Mouse (Mus musculus) embryonic facial prominence, embryonic 10.5 days (tissue): ENCODE measurements around the gene Helz. TPM values are rescaled to one million over a fixed set of nuclear protein-coding genes. Genes with fewer than 3 reads are reported as not detected.
A peak's percentile ranks its signal among the peaks of the same experiment; 100 is the strongest.
"Not testable (repeated sequence)": the region's sequence is repeated elsewhere in the genome, so short reads cannot be mapped to it uniquely, and the experiment has no call there.

Experiments used
- DNase-seq: peaks from one replicate; pipeline ENCODE4 v3.0.0-alpha.2; 2017; ENCODE audit warnings: low spot score
- H3K27ac ChIP-seq: fragments of 300-500 bp; sonication (generic); replicated peaks from 2 replicates; pipeline ENCODE4 v1.5.1; 2016; ENCODE audit warnings: mild to moderate bottlenecking
- H3K27me3 ChIP-seq: fragments of 300-500 bp; sonication (generic); replicated peaks from 2 replicates; pipeline ENCODE4 v1.6.1; 2016; ENCODE audit warnings: low read depth, mild to moderate bottlenecking; ENCODE audit not compliant: poor library complexity, severe bottlenecking
- H3K36me3 ChIP-seq: fragments of 300-500 bp; sonication (generic); replicated peaks from 2 replicates; pipeline ENCODE4 v1.6.1; 2016; ENCODE audit warnings: mild to moderate bottlenecking, moderate library complexity
- H3K4me1 ChIP-seq: fragments of 300-500 bp; sonication (generic); 2 replicates; pipeline ENCODE4 v1.6.1; 2016
- H3K4me3 ChIP-seq: fragments of 300-500 bp; sonication (generic); 2 replicates; pipeline ENCODE4 v1.5.1; 2016; ENCODE audit warnings: mild to moderate bottlenecking, moderate library complexity
- H3K9me3 ChIP-seq: fragments of 300-500 bp; sonication (generic); 2 replicates; pipeline ENCODE4 v1.6.1; 2016; ENCODE audit warnings: mild to moderate bottlenecking
- WGBS: fragments of 180-500 bp; shearing (Covaris S2); methylation state at CpG from one replicate; pipeline ENCODE4 v1.1.7; 2016; 5-methylcytosine and 5-hydroxymethylcytosine counted together
- polyA plus RNA-seq: library from polyadenylated mRNA; unstranded; fragments of >200 nt; fragmentation: Nextera tagmentation; extraction: Ambion mirVana; gene quantifications from 2 replicates; pipeline ENCODE4 v1.2.1, GENCODE M21; 2016

Gene Helz
- polyA plus RNA-seq, 1 experiment from 2014 or later = 24.1 TPM

DNA sequence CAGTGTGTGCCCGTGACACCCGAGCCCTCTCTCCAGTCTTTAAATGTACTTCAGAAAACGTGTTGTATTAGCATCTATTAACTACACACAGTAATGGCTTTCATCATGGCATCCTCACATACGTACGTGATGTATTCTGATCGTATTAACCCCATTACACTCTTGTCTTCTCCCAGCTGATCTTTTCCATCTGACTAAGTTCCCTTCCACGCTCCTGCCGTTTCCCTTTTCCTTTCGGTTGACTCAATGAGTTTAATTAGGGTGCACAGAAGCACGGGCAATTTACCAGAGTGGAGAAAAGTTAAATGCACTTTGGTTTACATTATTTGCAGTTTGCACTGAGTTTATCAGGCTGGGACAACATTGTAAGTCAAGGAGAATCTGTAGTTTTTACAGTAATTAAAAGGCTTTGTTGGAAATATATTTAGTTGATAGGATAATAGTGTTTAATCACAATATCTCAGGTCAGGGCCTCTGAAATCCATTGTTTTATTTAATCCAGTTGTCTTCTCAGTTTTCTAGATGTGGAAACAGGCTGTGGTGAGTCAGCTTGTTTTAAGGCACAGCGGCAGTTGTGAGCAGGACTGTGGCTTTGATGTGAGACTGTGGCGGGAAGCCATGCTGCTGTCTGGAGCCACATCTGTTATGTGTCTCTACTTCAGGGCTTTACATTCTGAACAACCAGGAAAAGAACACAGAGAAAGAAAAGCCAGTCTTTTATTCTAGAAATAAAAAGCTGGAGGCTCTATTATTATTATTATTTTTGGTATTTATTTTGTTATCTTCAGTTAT lies 37.1 kb downstream of the Helz start:
- DNase-seq = no peak
- WGBS = 66% methylated on average over 12 of the region's 12 CpGs
- H3K4me1 ChIP-seq = peaks cover 4% of the 10 kb centered on the region
- H3K36me3 ChIP-seq = peaks cover 60% of the 10 kb centered on the region
- H3K9me3 ChIP-seq = no peaks in the 10 kb centered on the region
- no peak overlapping the region for H3K27ac ChIP-seq
- H3K4me3 ChIP-seq = no peak overlapping the region
- no peaks in the 10 kb centered on the region for H3K27me3 ChIP-seq

DNA sequence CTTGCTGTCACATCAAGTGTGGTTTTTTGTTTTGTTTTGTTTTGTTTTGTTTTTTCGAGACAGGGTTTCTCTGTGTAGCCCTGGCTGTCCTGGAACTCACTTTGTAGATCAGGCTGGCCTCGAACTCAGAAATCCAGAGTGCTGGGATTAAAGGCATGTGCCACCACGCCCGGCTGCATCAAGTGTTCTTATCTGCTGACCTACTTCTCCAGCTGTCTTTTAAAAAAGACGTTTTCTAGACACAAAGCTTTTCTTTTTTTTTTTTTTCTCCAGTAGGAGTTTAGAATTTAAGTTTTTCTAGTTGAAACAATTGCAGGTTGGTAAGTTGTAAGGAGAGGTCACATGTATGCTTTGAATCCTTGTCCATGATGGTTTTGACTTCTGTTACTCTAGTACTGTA lies 38.4 kb downstream of the Helz start:
- H3K27ac ChIP-seq, H3K9me3 ChIP-seq, H3K4me1 ChIP-seq, DNase-seq, H3K27me3 ChIP-seq, H3K4me3 ChIP-seq: not testable (repeated sequence)
- WGBS = 93% methylated on average over 5 of the region's 5 CpGs
- peaks cover 50% of the 10 kb centered on the region for H3K36me3 ChIP-seq

GRCm38 (mm10) chr11:107587141-107587540 lies 39.4 kb downstream of the Helz start:
- H3K4me1 ChIP-seq = peaks cover 4% of the 10 kb centered on the region
- peaks cover 50% of the 10 kb centered on the region for H3K36me3 ChIP-seq
- 92% methylated on average over 7 of the region's 7 CpGs for WGBS
- H3K27me3 ChIP-seq = no peaks in the 10 kb centered on the region
- H3K27ac ChIP-seq = no peak overlapping the region
- DNase-seq = no peak
- H3K4me3 ChIP-seq = no peak overlapping the region
- H3K9me3 ChIP-seq = no peaks in the 10 kb centered on the region

DNA sequence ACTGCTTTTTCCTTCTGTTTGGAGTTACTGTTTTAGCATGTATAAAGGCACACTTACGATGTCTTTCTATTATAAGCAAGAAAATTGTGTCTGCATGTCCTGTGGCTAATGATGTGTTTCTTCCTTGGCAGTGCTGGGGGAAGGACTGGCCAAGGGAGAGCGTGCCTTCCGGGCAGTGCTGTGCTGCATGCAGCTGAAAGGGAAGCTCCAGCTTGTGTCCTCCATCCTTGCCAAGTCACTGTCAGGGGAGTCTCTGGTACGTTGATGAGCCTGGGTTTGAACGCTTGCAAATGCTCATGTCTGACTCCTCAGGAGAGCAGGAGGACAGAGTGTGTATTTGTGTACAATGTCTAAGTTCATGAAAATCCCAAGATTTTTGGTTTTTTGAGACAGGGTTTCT lies 44.8 kb downstream of the Helz start:
- 97% methylated on average over 5 of the region's 5 CpGs for WGBS
- no peak for DNase-seq
- no peaks in the 10 kb centered on the region for H3K9me3 ChIP-seq
- H3K4me3 ChIP-seq = no peak overlapping the region
- H3K27ac ChIP-seq = no peak overlapping the region
- no peaks in the 10 kb centered on the region for H3K27me3 ChIP-seq
- no peaks in the 10 kb centered on the region for H3K4me1 ChIP-seq
- H3K36me3 ChIP-seq = peaks cover 71% of the 10 kb centered on the region

GRCm38 (mm10) chr11:107597381-107597780 lies 49.7 kb downstream of the Helz start:
- Histone ChIP-seq H3K27me3 (no peaks in the 10 kb centered on the region), H3K4me1 (no peaks in the 10 kb centered on the region), H3K36me3 (peaks cover 82% of the 10 kb centered on the region), H3K27ac (no peak overlapping the region), H3K4me3 (no peak overlapping the region), H3K9me3 (no peaks in the 10 kb centered on the region)
- DNase-seq = no peak
- WGBS = 92% methylated on average over 4 of the region's 4 CpGs

- DNase-seq = no peak
- WGBS = 92% methylated on average over 7 of the region's 7 CpGs
- H3K36me3 ChIP-seq = peaks cover 84% of the 10 kb centered on the region
Measured at GRCm38 (mm10) chr11:107605694-107606093, 58.0 kb downstream of the Helz start.

GRCm38 (mm10) chr11:107613906-107614305 lies 66.2 kb downstream of the Helz start:
- Histone ChIP-seq H3K36me3 (peaks cover 57% of the 10 kb centered on the region), H3K27me3 (no peaks in the 10 kb centered on the region), H3K4me1 (no peaks in the 10 kb centered on the region), H3K27ac (no peak overlapping the region), H3K9me3 (no peaks in the 10 kb centered on the region), H3K4me3 (no peak overlapping the region)
- DNase-seq = no peak
- 92% methylated on average over 5 of the region's 5 CpGs for WGBS

More at GRCm38 (mm10) chr11:107605694-107606093, 58.0 kb downstream of the Helz start:
- H3K4me3 ChIP-seq = no peak overlapping the region
- H3K4me1 ChIP-seq = no peaks in the 10 kb centered on the region
- no peak overlapping the region for H3K27ac ChIP-seq
- H3K9me3 ChIP-seq = no peaks in the 10 kb centered on the region
- no peaks in the 10 kb centered on the region for H3K27me3 ChIP-seq

GRCm38 (mm10) chr11:107615696-107616095 lies 68.0 kb downstream of the Helz start:
- Histone ChIP-seq H3K9me3 (no peaks in the 10 kb centered on the region), H3K4me3 (no peak overlapping the region), H3K27me3 (no peaks in the 10 kb centered on the region), H3K4me1 (no peaks in the 10 kb centered on the region), H3K36me3 (peaks cover 66% of the 10 kb centered on the region), H3K27ac (no peak overlapping the region)
- 92% methylated on average over 5 of the region's 5 CpGs for WGBS
- no peak for DNase-seq

GRCm38 (mm10) chr11:107617976-107618375 lies 70.2 kb downstream of the Helz start:
- 63% methylated on average over 5 of the region's 5 CpGs for WGBS
- Histone ChIP-seq H3K4me1 (no peaks in the 10 kb centered on the region), H3K36me3 (peaks cover 76% of the 10 kb centered on the region), H3K27me3 (no peaks in the 10 kb centered on the region), H3K4me3 (no peak overlapping the region), H3K27ac (no peak overlapping the region), H3K9me3 (no peaks in the 10 kb centered on the region)
- DNase-seq = no peak

DNA sequence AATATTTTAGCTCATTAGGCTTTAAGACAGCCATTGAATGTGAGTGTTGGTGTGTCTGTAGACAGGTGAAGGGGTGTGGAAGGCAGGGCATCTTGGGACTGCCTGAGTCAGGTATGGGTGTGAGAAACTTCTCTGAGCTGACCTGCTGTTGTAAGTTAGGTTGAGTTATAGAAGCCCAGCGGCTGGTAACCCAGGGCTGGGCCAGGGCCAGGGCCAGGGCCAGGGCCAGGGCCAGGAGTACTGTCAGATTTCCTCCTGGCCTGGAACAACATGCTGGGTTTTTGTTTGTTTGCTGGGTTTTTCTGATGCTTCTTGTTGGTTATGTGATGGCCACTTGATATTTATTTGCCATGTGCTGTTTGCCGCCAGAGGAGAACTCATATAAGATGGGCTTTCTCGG lies 76.9 kb downstream of the Helz start:
- Histone ChIP-seq H3K9me3 (no peaks in the 10 kb centered on the region), H3K36me3 (peaks cover 64% of the 10 kb centered on the region), H3K27ac (no peak overlapping the region), H3K27me3 (no peaks in the 10 kb centered on the region), H3K4me1 (peaks cover 12% of the 10 kb centered on the region), H3K4me3 (no peak overlapping the region)
- WGBS = 94% methylated on average over 3 of the region's 3 CpGs
- no peak for DNase-seq

GRCm38 (mm10) chr11:107625746-107626145 lies 78.0 kb downstream of the Helz start:
- peaks cover 12% of the 10 kb centered on the region for H3K4me1 ChIP-seq
- H3K27ac ChIP-seq = no peak overlapping the region
- no peak overlapping the region for H3K4me3 ChIP-seq
- no peaks in the 10 kb centered on the region for H3K27me3 ChIP-seq
- no peaks in the 10 kb centered on the region for H3K9me3 ChIP-seq
- peaks cover 53% of the 10 kb centered on the region for H3K36me3 ChIP-seq
- DNase-seq = peak; percentile 57
- 54% methylated on average over 11 of the region's 11 CpGs for WGBS

DNA sequence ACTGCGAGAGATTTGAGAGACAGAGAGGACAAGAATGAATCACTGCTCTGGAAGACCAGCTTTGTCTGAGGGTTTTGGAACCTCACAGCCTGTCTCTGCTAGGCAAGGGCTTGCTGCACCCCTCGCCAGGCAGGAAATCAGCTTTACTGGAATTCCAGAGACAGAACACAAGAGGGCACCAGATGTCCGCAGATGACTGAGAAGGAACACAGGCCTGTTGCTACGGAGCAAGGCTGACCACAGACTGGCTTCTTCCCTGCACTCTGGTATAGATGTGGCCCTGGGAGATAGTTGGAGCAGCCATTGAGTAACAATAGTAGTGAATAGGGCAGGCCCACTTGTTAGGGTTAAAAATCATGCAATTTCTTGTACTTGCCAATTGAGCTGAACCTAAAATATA lies 81.8 kb downstream of the Helz start:
- no peaks in the 10 kb centered on the region for H3K27me3 ChIP-seq
- H3K36me3 ChIP-seq = peaks cover 56% of the 10 kb centered on the region
- 44% methylated on average over 4 of the region's 4 CpGs for WGBS
- peak; percentile 70 for DNase-seq
- no peaks in the 10 kb centered on the region for H3K9me3 ChIP-seq
- no peak overlapping the region for H3K27ac ChIP-seq
- H3K4me1 ChIP-seq = peaks cover 12% of the 10 kb centered on the region
- no peak overlapping the region for H3K4me3 ChIP-seq

DNA sequence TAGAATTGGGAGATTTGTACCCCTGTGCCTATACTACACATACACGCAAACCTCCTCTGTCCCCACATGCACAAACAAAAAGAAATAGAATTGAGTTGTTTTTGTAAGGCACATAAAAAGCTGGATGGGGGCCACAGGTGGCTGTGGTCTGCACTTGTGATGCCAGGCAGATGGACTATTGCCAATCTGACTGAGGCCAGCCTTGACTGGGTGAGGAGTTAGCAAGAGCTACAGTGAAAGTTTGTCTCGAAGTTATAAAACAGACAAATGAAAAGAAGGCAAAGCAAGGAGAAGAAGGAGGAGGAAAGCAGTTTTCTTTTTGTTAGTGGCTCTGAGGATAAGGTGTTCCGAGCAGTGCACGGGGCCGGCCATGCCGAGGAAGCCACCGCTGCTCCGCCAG lies 82.2 kb downstream of the Helz start:
- DNase-seq = no peak
- 93% methylated on average over 8 of the region's 8 CpGs for WGBS
- Histone ChIP-seq H3K27ac (no peak overlapping the region), H3K4me1 (peaks cover 12% of the 10 kb centered on the region), H3K9me3 (no peaks in the 10 kb centered on the region), H3K36me3 (peaks cover 58% of the 10 kb centered on the region), H3K27me3 (no peaks in the 10 kb centered on the region), H3K4me3 (no peak overlapping the region)
